Mouse (Mus musculus): ENCODE measurements around the gene Dynlrb2. TPM values are rescaled to one million over a fixed set of nuclear protein-coding genes. Genes with fewer than 3 reads are reported as not detected.

Dynlrb2 gene
- polyA plus RNA-seq, 1 experiment from 2014 or later = not detected

GRCm38 (mm10) chr8:116508721-116509120, 3.9 kb downstream of the Dynlrb2 start:
- Histone ChIP-seq H3K4me1 (peaks cover 7% of the 10 kb centered on the region), H3K4me2 (no peak overlapping the region), H3K27ac (no peak overlapping the region), H3K4me3 (no peak overlapping the region), H3K9ac (no peak overlapping the region), H3K36me3 (no peaks in the 10 kb centered on the region), H3K27me3 (no peaks in the 10 kb centered on the region), H3K9me3 (no peaks in the 10 kb centered on the region)
- no peak for ATAC-seq (ENCODE audit: insufficient number of reproducible peaks, low FRiP score, low TSS enrichment, low read depth)
- 45% methylated on average over 5 of the region's 5 CpGs for WGBS

- Histone ChIP-seq H3K4me2 (no peak overlapping the region), H3K4me1 (peaks cover 7% of the 10 kb centered on the region), H3K9ac (no peak overlapping the region), H3K27ac (no peak overlapping the region), H3K4me3 (no peak overlapping the region), H3K9me3 (no peaks in the 10 kb centered on the region), H3K36me3 (no peaks in the 10 kb centered on the region), H3K27me3 (no peaks in the 10 kb centered on the region)
- no peak for ATAC-seq (ENCODE audit: insufficient number of reproducible peaks, low FRiP score, low TSS enrichment, low read depth)
- 69% methylated on average over 3 of the region's 3 CpGs for WGBS
Observed at GRCm38 (mm10) chr8:116509247-116509646, 4.5 kb downstream of the Dynlrb2 start.

GRCm38 (mm10) chr8:116519676-116520075, 14.9 kb downstream of the Dynlrb2 start:
- no peaks in the 10 kb centered on the region for H3K27me3 ChIP-seq
- no peak overlapping the region for H3K27ac ChIP-seq
- H3K36me3 ChIP-seq = no peaks in the 10 kb centered on the region
- H3K9me3 ChIP-seq = peaks cover 13% of the 10 kb centered on the region; the same call in 1 of the 2 replicates
- H3K4me3 ChIP-seq = no peak overlapping the region
- H3K4me2 ChIP-seq = no peak overlapping the region
- WGBS = 76% methylated on average over 5 of the region's 5 CpGs
- no peaks in the 10 kb centered on the region for H3K4me1 ChIP-seq
- ATAC-seq (ENCODE audit: insufficient number of reproducible peaks, low FRiP score, low TSS enrichment, low read depth) = no peak
- H3K9ac ChIP-seq = no peak overlapping the region

GRCm38 (mm10) chr8:116521208-116521607, 16.4 kb downstream of the Dynlrb2 start:
- H3K27me3 ChIP-seq = no peaks in the 10 kb centered on the region
- H3K36me3 ChIP-seq = no peaks in the 10 kb centered on the region
- no peak overlapping the region for H3K4me3 ChIP-seq
- WGBS = 93% methylated on average over 4 of the region's 4 CpGs
- H3K27ac ChIP-seq = no peak overlapping the region
- no peak overlapping the region for H3K4me2 ChIP-seq
- no peak for ATAC-seq (ENCODE audit: insufficient number of reproducible peaks, low FRiP score, low TSS enrichment, low read depth)
- H3K9me3 ChIP-seq = peaks cover 13% of the 10 kb centered on the region; the same call in 1 of the 2 replicates
- no peak overlapping the region for H3K9ac ChIP-seq
- no peaks in the 10 kb centered on the region for H3K4me1 ChIP-seq

GRCm38 (mm10) chr8:116521641-116522040, 16.9 kb downstream of the Dynlrb2 start:
- Histone ChIP-seq H3K9me3 (peaks cover 9% of the 10 kb centered on the region; the same call in 1 of the 2 replicates), H3K27me3 (no peaks in the 10 kb centered on the region), H3K27ac (no peak overlapping the region), H3K4me2 (no peak overlapping the region), H3K4me3 (no peak overlapping the region), H3K9ac (no peak overlapping the region), H3K4me1 (no peaks in the 10 kb centered on the region), H3K36me3 (no peaks in the 10 kb centered on the region)
- no peak for ATAC-seq (ENCODE audit: insufficient number of reproducible peaks, low FRiP score, low TSS enrichment, low read depth)
- WGBS = 80% methylated on average over 3 of the region's 3 CpGs

GRCm38 (mm10) chr8:116522104-116522767, 17.5 kb downstream of the Dynlrb2 start:
- H3K9me3 ChIP-seq = peaks cover 3% of the 10 kb centered on the region; the same call in 1 of the 2 replicates
- H3K27ac ChIP-seq = no peak overlapping the region
- no peak overlapping the region for H3K4me3 ChIP-seq
- no peaks in the 10 kb centered on the region for H3K36me3 ChIP-seq
- 79% methylated on average over 11 of the region's 11 CpGs for WGBS
- H3K9ac ChIP-seq = no peak overlapping the region
- no peak for ATAC-seq (ENCODE audit: insufficient number of reproducible peaks, low FRiP score, low TSS enrichment, low read depth)
- H3K4me2 ChIP-seq = no peak overlapping the region
- H3K4me1 ChIP-seq = no peaks in the 10 kb centered on the region
- no peaks in the 10 kb centered on the region for H3K27me3 ChIP-seq

GRCm38 (mm10) chr8:116524915-116525314, 20.1 kb downstream of the Dynlrb2 start:
- WGBS = 90% methylated on average over 7 of the region's 7 CpGs
- no peak overlapping the region for H3K27ac ChIP-seq

GRCm38 (mm10) chr8:116528736-116529135, 24.0 kb downstream of the Dynlrb2 start:
- no peaks in the 10 kb centered on the region for H3K36me3 ChIP-seq
- H3K27ac ChIP-seq = no peak overlapping the region
- no peak overlapping the region for H3K4me3 ChIP-seq
- H3K9ac ChIP-seq = no peak overlapping the region
- H3K27me3 ChIP-seq = no peaks in the 10 kb centered on the region
- 70% methylated on average over 7 of the region's 7 CpGs for WGBS
- ATAC-seq (ENCODE audit: insufficient number of reproducible peaks, low FRiP score, low TSS enrichment, low read depth) = no peak
- H3K4me2 ChIP-seq = no peak overlapping the region
- H3K4me1 ChIP-seq = no peaks in the 10 kb centered on the region
- H3K9me3 ChIP-seq = no peaks in the 10 kb centered on the region

More at GRCm38 (mm10) chr8:116524915-116525314, 20.1 kb downstream of the Dynlrb2 start:
- Histone ChIP-seq H3K4me3 (no peak overlapping the region), H3K36me3 (no peaks in the 10 kb centered on the region), H3K9me3 (no peaks in the 10 kb centered on the region), H3K4me2 (no peak overlapping the region), H3K27me3 (no peaks in the 10 kb centered on the region), H3K9ac (no peak overlapping the region), H3K4me1 (no peaks in the 10 kb centered on the region)
- ATAC-seq (ENCODE audit: insufficient number of reproducible peaks, low FRiP score, low TSS enrichment, low read depth) = no peak

- no peak for ATAC-seq (ENCODE audit: insufficient number of reproducible peaks, low FRiP score, low TSS enrichment, low read depth)
- 77% methylated on average over 6 of the region's 6 CpGs for WGBS
- Histone ChIP-seq H3K27me3 (no peaks in the 10 kb centered on the region), H3K4me2 (no peak overlapping the region), H3K4me3 (no peak overlapping the region), H3K4me1 (no peaks in the 10 kb centered on the region), H3K36me3 (no peaks in the 10 kb centered on the region), H3K9me3 (no peaks in the 10 kb centered on the region), H3K9ac (no peak overlapping the region), H3K27ac (no peak overlapping the region)
Observed at GRCm38 (mm10) chr8:116533081-116533480, 28.3 kb downstream of the Dynlrb2 start.

GRCm38 (mm10) chr8:116536786-116537185, 32.0 kb downstream of the Dynlrb2 start:
- H3K4me3 ChIP-seq = no peak overlapping the region

GRCm38 (mm10) chr8:116538763-116539162, 34.0 kb downstream of the Dynlrb2 start:
- no peak overlapping the region for H3K4me3 ChIP-seq
- H3K9ac ChIP-seq = no peak overlapping the region
- no peaks in the 10 kb centered on the region for H3K27me3 ChIP-seq
- H3K36me3 ChIP-seq = no peaks in the 10 kb centered on the region
- 23% methylated on average over 7 of the region's 7 CpGs for WGBS
- no peak overlapping the region for H3K4me2 ChIP-seq
- no peak overlapping the region for H3K27ac ChIP-seq
- no peak for ATAC-seq (ENCODE audit: insufficient number of reproducible peaks, low FRiP score, low TSS enrichment, low read depth)
- no peaks in the 10 kb centered on the region for H3K9me3 ChIP-seq
- H3K4me1 ChIP-seq = no peaks in the 10 kb centered on the region

More at GRCm38 (mm10) chr8:116536786-116537185, 32.0 kb downstream of the Dynlrb2 start:
- Histone ChIP-seq H3K27ac (no peak overlapping the region), H3K36me3 (no peaks in the 10 kb centered on the region), H3K4me1 (no peaks in the 10 kb centered on the region), H3K9ac (no peak overlapping the region), H3K4me2 (no peak overlapping the region), H3K9me3 (no peaks in the 10 kb centered on the region), H3K27me3 (no peaks in the 10 kb centered on the region)
- no peak for ATAC-seq (ENCODE audit: insufficient number of reproducible peaks, low FRiP score, low TSS enrichment, low read depth)
- WGBS = 79% methylated on average over 5 of the region's 5 CpGs

- H3K4me1 ChIP-seq = no peaks in the 10 kb centered on the region
- no peak for ATAC-seq (ENCODE audit: insufficient number of reproducible peaks, low FRiP score, low TSS enrichment, low read depth)
- H3K4me2 ChIP-seq = no peak overlapping the region
- no peak overlapping the region for H3K9ac ChIP-seq
- H3K9me3 ChIP-seq = no peaks in the 10 kb centered on the region
- H3K4me3 ChIP-seq = no peak overlapping the region
- no peaks in the 10 kb centered on the region for H3K27me3 ChIP-seq
- WGBS = 100% methylated on average over 1 of the region's 1 CpGs
- H3K27ac ChIP-seq = no peak overlapping the region
- H3K36me3 ChIP-seq = no peaks in the 10 kb centered on the region
Observed at GRCm38 (mm10) chr8:116540136-116540535, 35.4 kb downstream of the Dynlrb2 start.

All from limb, embryonic 15.5 days (tissue).